Mouse (Mus musculus) adrenal gland, postnatal 14 days (tissue): ENCODE results near the gene Oaz1. TPM values are rescaled to one million over a fixed set of nuclear protein-coding genes. Genes with fewer than 3 reads are reported as not detected.
"Not testable (repeated sequence)": the region's sequence is repeated elsewhere in the genome, so short reads cannot be mapped to it uniquely, and the experiment has no call there.

Experiments used
- DNase-seq: peaks from one replicate; pipeline ENCODE4 v3.0.0; 2021; ENCODE audit warnings: mixed read lengths
- total RNA-seq: library from RNA; stranded (reverse); gene quantifications from 2 replicates; pipeline ENCODE4 v1.2.3, GENCODE M21; 2021

Oaz1 gene
- total RNA-seq, 1 experiment from 2014 or later, result 741 TPM

DNA sequence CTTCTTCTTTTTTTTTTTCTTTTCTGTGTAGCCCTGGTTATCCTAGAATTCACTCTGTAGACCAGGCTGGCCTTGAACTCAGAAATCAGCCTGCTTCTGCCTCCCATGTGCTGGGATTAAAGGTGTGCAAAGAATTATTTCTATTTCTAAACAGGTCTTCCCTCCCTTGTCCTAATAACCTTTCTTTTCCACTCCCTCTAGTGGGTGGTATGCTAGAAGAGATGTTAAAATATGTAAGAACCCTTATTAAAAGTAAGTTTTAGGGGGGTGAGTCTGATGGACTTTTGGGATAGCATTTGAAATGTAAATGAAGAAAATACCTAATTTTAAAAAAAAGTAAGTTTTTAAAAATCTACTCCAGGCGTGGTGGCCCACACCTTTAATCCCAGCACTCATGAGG, 3.1 kb upstream of the Oaz1 start:
- no peak for DNase-seq

- no peak for DNase-seq
Observed at GRCm38 (mm10) chr10:80823847-80824643, 2.4 kb upstream of the Oaz1 start.

DNA sequence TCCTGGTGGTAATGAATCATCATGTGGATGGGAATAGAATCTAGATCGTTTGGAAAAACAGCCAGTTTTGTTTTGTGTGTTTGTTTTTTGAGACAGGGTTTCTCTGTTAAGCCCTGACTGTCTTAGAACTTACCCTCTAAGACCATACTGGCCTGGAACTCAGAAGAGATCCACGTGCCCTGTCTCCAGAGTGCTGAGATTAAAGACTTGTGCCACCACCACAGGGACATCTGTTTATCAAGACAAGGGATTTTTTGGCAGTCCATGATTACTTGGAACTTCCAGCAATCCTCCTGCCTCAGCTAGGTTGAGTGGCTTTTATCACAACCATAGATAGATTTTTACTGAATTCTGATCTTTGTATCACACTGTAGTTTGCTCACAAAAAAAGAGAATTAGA, 1.6 kb upstream of the Oaz1 start:
- DNase-seq, result no peak

DNA sequence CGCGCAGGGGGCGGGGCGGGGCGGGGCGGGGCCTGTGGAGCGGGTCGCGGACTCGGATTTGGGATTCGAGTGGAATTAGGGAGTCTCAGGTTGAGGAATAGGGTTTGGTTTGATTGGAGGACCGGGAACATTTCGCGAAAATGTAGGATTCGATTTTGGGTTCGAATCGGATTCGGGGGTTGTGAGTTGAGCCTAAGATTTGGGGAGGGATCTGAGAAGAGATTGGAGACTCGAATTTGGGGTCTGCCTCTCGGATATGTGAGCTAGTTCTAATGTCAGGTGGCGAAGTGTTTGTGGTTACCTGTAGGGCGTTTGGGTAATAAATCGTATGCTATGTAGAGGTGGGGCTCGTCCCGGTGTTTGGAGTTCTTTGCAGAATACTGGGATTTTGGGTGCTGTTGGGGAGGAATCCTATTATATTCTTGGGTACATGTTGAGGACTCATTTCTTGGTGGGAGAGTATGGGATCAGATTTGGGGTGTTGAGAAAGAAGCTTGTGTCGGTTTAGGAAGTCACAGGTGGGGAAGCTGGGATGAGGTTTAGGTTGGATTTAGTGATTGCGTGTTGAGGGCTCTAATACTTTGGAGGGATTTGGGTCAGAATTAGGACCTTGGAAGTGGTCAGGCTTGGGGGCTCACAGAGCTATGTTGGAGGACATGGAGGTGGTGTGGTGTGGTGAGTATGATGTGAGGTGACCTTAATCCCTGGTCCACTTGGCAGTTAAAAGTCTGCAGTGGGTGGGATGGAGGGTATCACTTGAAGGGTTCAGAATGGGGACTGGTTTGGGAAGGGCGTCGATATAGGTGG, 810 bp downstream of the Oaz1 start:
- no peak for DNase-seq

GRCm38 (mm10) chr10:80827870-80828420, 1.5 kb downstream of the Oaz1 start:
- no peak for DNase-seq

DNA sequence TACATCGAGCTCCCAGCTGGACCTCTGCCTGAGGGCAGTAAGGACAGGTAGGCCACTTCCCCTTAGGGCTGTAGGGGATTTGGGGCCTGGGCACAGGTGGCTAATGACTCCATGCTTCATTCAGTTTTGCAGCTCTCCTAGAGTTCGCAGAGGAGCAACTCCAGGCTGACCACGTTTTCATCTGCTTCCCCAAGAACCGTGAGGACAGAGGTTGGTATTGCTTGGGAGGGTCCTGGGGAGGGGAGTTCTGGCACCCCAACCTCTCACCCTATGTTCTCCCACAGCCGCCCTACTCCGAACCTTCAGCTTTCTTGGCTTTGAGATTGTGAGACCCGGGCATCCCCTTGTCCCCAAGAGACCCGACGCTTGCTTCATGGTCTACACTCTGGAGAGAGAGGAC, 2.1 kb downstream of the Oaz1 start:
- not testable (repeated sequence) for DNase-seq

- no peak for DNase-seq
Observed at GRCm38 (mm10) chr10:80829359-80830278, 3.2 kb downstream of the Oaz1 start.

- DNase-seq, result peak; percentile 85
Observed at GRCm38 (mm10) chr10:80831136-80831535, 4.7 kb downstream of the Oaz1 start.

- DNase-seq, result no peak
Observed at GRCm38 (mm10) chr10:80832818-80833217, 6.4 kb downstream of the Oaz1 start.

- no peak for DNase-seq
Observed at GRCm38 (mm10) chr10:80835617-80836016, 9.2 kb downstream of the Oaz1 start.

- no peak for DNase-seq
Observed at GRCm38 (mm10) chr10:80836949-80837379, 10.5 kb downstream of the Oaz1 start.

- peak; percentile 28 for DNase-seq
Observed at GRCm38 (mm10) chr10:80837827-80838226, 11.4 kb downstream of the Oaz1 start.

DNA sequence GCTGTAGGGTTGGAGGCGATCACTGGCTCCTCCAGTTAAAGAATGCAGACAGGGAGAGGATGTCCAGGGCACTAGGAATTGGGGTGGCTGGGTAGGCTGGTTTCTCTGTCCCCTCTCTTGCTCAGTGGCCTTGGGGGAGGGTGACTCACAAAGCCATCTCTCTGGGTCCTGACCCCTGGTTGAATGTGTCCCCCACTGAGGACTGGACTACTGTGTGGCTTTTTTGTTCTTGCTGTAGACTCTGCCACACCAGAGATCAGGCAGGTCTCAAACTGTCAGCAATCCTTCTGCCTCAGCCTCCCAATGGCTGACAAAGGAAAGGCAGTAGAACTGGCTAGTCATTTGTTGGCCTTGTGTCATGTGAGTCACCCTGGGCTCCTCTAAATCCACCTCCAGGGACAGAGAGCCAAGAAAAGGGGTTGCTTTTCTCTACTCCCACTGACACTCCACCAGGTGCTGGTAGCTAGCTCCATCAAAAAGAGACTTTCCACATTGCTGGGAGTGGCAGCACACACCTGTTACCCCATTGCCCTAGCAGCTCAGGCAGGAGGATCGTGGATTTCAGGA, 12.0 kb downstream of the Oaz1 start:
- peak; percentile 55 for DNase-seq

GRCm38 (mm10) chr10:80839848-80840247, 13.4 kb downstream of the Oaz1 start:
- DNase-seq, result peak; percentile 23

DNA sequence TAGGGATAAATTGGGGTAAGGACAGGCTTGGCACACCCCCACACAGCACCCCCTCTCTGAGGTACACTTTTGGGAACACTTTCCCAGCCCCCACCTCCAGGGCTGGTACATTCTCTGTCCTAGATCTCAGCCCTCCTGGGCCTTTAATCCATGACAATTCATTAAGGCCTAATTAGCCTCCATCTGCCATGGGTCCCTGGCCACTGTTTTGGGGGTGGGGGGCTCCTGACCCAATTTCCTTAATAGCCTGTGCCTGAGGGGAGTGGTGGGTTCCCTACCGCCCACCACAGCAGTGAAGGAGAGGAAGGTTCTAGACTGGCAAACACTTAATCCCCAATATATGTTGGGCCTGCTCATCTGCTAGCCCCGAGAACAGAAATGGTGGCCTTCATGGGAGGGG, 15.2 kb downstream of the Oaz1 start:
- DNase-seq, result no peak

GRCm38 (mm10) chr10:80842334-80842733, 15.9 kb downstream of the Oaz1 start:
- DNase-seq, result no peak

DNA sequence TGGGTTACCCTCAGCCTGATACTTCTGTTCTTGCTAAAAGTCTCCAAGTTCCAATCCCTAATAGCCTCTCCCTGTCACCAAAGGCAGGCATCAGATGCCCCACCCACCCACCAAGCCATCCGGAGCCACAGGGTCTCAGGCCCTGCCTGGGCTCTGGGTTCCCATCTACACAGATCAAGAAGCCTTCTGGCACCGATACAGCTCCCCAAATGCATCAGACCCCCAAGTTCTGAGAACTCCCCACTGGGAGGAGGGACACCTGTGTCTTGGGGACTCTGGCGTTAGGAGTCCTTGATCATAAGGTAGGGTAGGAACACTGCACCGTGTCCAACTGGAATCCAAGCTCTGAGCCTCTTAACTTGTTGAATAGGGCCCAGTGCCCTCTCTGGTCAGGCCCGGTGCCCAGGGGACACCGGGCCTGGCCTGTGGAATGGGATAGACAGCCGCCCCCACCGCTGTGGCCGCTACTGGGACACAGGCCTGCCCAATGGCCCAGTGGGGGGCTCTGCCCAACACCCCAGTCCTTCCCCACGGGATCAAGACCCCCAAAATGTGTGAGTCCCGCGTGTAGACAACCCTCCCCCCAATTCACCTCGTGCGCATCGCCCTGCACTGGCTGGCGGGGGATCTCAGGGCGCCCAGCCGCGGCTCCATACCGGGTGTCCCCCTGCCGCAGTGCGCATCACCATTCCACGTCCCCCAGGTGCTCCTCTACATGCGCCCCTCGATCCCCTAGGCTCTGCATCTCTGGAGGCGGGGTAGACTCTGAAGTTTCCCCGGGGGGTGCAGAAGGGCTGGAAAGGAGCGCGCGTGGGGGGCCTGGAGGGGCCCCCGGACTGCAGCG, 16.9 kb downstream of the Oaz1 start:
- DNase-seq, result no peak

DNA sequence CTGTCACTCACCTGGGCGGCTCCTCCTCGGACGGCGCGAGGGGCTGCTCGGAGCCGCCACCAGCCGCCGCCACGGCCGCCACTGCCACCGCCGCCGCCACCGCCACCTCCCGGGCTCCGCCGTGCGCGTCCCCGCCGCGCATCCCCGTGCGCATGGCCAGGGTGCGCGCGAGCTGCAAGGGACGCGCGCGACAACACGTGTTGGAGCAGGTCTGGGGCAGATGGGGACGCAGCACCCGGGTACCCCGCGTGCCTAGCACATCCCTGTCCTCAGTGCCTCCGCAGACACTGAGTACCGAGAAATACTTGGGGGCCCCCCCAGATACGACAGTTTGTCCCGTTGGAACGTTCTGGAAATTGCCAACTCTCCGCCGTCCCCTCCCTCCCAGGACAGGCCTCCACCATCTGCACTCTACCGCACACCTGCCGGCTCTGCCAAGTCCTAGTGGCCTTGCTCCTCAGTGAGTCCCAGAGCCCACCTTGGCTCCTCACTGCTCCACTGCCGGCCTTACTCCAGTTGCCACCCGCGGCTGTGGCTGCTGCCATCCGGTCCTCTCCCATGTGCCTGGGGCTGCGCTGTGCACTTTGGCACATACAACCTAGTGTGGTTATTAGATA, 17.6 kb downstream of the Oaz1 start, which contains the start of gene Lingo3:
Lingo3 (minus strand) TSS at position 109 of the 617 bp plus-strand sequence.
- peak; percentile 73 for DNase-seq

DNA sequence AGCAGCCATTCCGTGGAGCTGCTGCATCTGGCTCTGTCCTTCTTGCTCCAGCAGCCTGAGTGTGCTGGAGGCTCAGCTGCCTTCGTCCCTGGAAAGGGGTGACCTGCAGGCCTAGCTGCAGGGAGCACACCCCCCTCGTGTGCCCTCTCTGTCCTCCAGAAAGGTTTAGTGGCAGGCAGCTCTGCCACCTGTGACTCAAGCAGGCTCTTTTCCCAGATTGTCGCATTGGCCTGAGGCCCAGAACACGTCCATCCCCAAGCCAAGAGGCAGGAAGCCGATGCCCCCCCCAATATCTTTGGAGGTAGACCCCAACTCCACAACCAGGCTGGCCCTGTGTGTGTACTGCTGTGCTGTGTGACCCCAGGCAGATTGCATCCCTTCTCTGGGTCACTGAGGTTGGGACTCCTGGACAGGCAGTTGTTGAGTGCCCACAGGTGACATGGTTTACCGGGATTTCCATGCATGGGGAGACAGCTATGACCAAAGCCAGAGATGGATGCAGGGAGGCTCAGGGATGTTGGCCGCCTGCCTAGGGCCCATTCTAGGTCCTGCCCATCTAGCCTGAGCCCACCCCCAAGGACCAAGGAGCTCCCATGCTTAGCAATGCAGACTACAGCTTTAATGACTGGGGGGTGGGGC, 18.7 kb downstream of the Oaz1 start:
- DNase-seq, result no peak

DNA sequence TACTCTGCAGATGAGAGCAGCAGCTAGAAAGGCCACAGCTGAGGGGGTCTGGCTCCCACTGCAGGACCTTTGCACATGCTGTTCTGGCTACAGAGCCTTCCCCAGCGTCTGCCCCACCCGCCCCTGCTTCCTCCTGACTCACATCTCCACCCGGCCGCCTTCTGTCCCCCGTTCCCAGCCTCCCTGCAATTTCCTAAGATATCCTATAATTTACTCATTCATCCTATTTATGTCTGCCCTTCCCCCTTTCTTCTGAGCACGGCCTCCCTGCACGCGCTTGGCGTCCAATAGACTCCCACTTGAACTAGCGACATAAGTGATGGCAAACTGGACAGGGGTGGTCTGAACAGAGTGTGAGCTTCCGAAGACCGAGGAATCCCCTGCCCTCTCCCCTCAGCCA, 19.3 kb downstream of the Oaz1 start:
- DNase-seq, result no peak
